Mouse (Mus musculus): ENCODE results near the gene Was. TPM values are rescaled to one million over a fixed set of nuclear protein-coding genes. Genes with fewer than 3 reads are reported as not detected.

The Was gene
- polyA plus RNA-seq, 1 experiment from 2014 or later = 2.9 TPM

DNA sequence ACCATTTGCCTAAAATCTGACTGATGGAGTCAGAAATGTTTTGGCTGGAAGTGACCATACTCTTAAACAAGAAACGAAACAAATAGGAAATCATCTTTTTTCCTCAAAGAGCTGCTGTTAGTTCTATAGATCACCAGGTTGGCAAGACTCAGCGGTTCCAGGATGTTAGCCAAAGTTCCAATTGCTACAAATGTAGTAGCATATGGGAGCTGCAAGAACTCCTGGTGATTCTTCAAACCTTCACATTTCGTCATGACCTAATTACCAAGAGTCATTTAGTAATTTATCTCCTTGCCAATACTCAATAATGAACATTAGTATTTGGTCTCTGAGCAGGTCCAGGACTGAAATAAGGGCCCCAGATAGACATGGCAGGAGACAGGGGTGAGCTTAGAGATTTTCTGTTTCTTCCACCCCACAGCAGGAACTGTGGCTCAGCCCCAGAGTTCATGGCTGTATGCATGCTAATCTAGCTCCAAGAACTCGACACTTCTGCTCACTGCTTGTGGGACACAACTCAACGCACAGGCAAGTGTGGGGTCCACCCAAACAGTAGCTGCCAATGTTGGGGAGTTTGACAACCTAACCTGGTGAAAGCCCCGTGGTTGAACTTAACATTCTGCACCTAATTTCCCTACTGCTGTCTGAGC, 33.6 kb upstream of the Was start:
- no peak for DNase-seq
- Histone ChIP-seq H3K27me3 (ENCODE audit: insufficient read depth, low read length) (no peaks in the 10 kb centered on the region), H3K36me3 (replicated peaks; ENCODE audit: insufficient read depth, low read length) (peaks cover 3% of the 10 kb centered on the region), H3K9ac (replicated peaks) (no peak overlapping the region), H3K4me2 (ENCODE audit: low read depth, low read length) (no peak overlapping the region), H3K4me1 (ENCODE audit: insufficient read depth) (no peaks in the 10 kb centered on the region), H3K9me3 (ENCODE audit: low read length) (no peaks in the 10 kb centered on the region), H3K4me3 (ENCODE audit: low read depth, low read length) (no peak overlapping the region), H3K27ac (ENCODE audit: low read depth) (no peak overlapping the region)
- TF ChIP-seq EP300 (IDR thresholded peaks at IDR 0.05; ENCODE audit: low read depth) = no peak
- no peak for TF ChIP-seq CTCF (IDR thresholded peaks at IDR 0.05; ENCODE audit: low read depth)
- no peak for ATAC-seq
- 76% methylated on average over 6 of the region's 6 CpGs for WGBS (ENCODE audit: insufficient replicate concordance)

DNA sequence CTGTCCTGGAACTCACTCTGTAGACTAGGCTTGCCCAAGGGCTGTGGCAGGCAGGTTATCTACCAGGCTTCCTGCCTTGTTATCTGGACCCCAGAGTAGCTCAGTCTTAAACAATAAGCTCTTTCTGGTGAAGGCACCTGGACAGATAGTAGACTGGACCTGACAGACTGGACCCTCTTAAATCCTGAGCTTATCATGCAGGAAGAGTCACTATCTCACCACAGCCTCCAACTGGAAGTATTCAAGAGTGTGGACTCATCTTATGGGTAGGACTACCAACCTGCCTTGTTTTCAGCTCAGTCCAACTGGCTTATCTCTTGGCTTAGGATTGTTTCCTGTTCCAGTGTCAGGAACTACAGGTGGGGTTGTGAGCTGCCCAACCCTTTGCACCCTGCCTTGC, 27.0 kb upstream of the Was start:
- ATAC-seq = no peak
- Histone ChIP-seq H3K27ac (ENCODE audit: low read depth) (no peak overlapping the region), H3K27me3 (ENCODE audit: insufficient read depth, low read length) (no peaks in the 10 kb centered on the region), H3K9ac (replicated peaks) (no peak overlapping the region), H3K9me3 (ENCODE audit: low read length) (no peaks in the 10 kb centered on the region), H3K4me2 (ENCODE audit: low read depth, low read length) (no peak overlapping the region), H3K36me3 (replicated peaks; ENCODE audit: insufficient read depth, low read length) (no peaks in the 10 kb centered on the region), H3K4me1 (ENCODE audit: insufficient read depth) (no peaks in the 10 kb centered on the region), H3K4me3 (ENCODE audit: low read depth, low read length) (no peak overlapping the region)
- no peak for TF ChIP-seq CTCF (IDR thresholded peaks at IDR 0.05; ENCODE audit: low read depth)
- no peak for DNase-seq

DNA sequence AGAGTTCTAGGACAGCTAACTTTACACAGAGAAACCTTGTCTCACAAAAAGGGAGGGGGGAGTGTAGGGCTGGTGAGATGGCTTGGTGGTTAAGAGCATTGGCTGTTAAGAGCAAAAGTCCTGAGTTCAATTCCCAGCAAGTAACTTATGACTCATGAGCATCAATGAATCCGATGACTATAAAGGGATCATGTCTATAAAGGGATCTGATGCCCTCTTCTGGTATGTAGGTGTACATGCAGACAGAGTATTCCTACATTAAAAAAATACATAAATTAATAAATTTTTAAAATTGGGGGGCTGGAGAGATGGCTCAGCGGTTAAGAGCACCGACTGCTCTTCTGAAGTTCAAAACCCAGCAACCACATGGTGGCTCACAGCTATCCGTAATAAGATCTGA, 25.0 kb upstream of the Was start:
- ATAC-seq (no peak), DNase-seq (no peak)
- Histone ChIP-seq H3K36me3 (replicated peaks; ENCODE audit: insufficient read depth, low read length) (no peaks in the 10 kb centered on the region), H3K4me3 (ENCODE audit: low read depth, low read length) (no peak overlapping the region), H3K9me3 (ENCODE audit: low read length) (no peaks in the 10 kb centered on the region), H3K27ac (ENCODE audit: low read depth) (no peak overlapping the region), H3K9ac (replicated peaks) (no peak overlapping the region), H3K4me1 (ENCODE audit: insufficient read depth) (no peaks in the 10 kb centered on the region), H3K27me3 (ENCODE audit: insufficient read depth, low read length) (no peaks in the 10 kb centered on the region), H3K4me2 (ENCODE audit: low read depth, low read length) (no peak overlapping the region)
- 57% methylated on average over 4 of the region's 4 CpGs for WGBS (ENCODE audit: insufficient replicate concordance)
- TF ChIP-seq EP300 (IDR thresholded peaks at IDR 0.05; ENCODE audit: low read depth) = no peak
- peak; percentile 48 for TF ChIP-seq CTCF (IDR thresholded peaks at IDR 0.05; ENCODE audit: low read depth)

DNA sequence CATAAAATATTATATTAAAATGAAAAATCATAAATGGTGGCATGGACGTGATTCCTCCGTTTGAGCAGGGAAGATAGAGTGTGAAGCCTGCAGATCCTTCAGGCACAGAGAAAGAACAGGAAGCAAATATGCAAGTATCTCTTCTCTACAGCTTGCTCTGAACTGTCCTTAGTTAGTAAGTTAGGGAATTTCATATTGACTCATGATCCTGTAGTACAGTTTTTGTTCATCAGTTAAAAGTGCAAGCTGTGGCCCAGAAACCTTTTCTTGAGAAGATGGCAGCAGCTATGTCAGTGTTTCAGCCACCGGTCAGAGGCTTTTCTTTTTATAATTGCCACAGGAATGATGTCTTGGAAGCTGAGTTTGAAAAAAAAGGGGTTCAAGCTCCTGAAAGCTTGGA, 14.7 kb upstream of the Was start:
- Histone ChIP-seq H3K9me3 (ENCODE audit: low read length) (no peaks in the 10 kb centered on the region), H3K4me3 (ENCODE audit: low read depth, low read length) (no peak overlapping the region), H3K4me1 (ENCODE audit: insufficient read depth) (no peaks in the 10 kb centered on the region), H3K27ac (ENCODE audit: low read depth) (no peak overlapping the region), H3K36me3 (replicated peaks; ENCODE audit: insufficient read depth, low read length) (no peaks in the 10 kb centered on the region), H3K4me2 (ENCODE audit: low read depth, low read length) (no peak overlapping the region), H3K27me3 (ENCODE audit: insufficient read depth, low read length) (no peaks in the 10 kb centered on the region), H3K9ac (replicated peaks) (no peak overlapping the region)
- ATAC-seq (no peak), DNase-seq (no peak)
- 86% methylated on average over 3 of the region's 3 CpGs for WGBS (ENCODE audit: insufficient replicate concordance)
- no peak for TF ChIP-seq EP300 (IDR thresholded peaks at IDR 0.05; ENCODE audit: low read depth)
- no peak for TF ChIP-seq CTCF (IDR thresholded peaks at IDR 0.05; ENCODE audit: low read depth)

GRCm38 (mm10) chrX:8102213-8102668, 11.9 kb upstream of the Was start:
- DNase-seq = peak; percentile 24
- Histone ChIP-seq H3K4me3 (ENCODE audit: low read depth, low read length) (no peak overlapping the region), H3K9ac (replicated peaks) (no peak overlapping the region), H3K27me3 (ENCODE audit: insufficient read depth, low read length) (no peaks in the 10 kb centered on the region), H3K27ac (ENCODE audit: low read depth) (0 out of 2 replicates have a peak overlapping the region, but pooled peaks have one; percentile 39), H3K36me3 (replicated peaks; ENCODE audit: insufficient read depth, low read length) (no peaks in the 10 kb centered on the region), H3K4me1 (ENCODE audit: insufficient read depth) (no peaks in the 10 kb centered on the region), H3K4me2 (ENCODE audit: low read depth, low read length) (peak overlapping the region; percentile 35; the same call in 1 of the 2 replicates), H3K9me3 (ENCODE audit: low read length) (no peaks in the 10 kb centered on the region)
- ATAC-seq = peak; percentile 93
- WGBS (ENCODE audit: insufficient replicate concordance) = 38% methylated on average over 7 of the region's 7 CpGs
- peak; percentile 96 for TF ChIP-seq EP300 (IDR thresholded peaks at IDR 0.05; ENCODE audit: low read depth)
- TF ChIP-seq CTCF (IDR thresholded peaks at IDR 0.05; ENCODE audit: low read depth) = no peak

DNA sequence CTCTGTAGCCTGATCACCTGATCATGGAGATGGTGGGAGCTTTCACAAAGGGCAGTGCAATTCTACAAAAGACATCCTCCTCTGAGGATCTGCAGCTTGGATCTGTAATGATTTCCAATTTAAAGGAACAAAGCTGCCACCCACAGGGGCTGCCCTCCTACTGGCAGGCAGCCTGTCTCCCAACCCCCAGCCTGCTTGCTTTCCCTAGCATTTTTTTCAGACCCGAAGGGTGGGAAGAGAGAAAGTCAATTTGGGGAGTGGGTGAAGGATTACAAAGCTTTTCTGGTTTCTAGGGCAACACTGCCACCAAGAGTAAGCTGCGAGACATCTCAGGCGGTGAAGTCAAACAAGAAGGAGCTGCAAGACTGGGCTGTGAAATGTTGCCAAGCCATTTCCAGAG, 10.7 kb upstream of the Was start:
- H3K4me1 ChIP-seq (ENCODE audit: insufficient read depth) = no peaks in the 10 kb centered on the region
- H3K4me3 ChIP-seq (ENCODE audit: low read depth, low read length) = no peak overlapping the region
- H3K4me2 ChIP-seq (ENCODE audit: low read depth, low read length) = no peak overlapping the region
- H3K9me3 ChIP-seq (ENCODE audit: low read length) = no peaks in the 10 kb centered on the region
- no peaks in the 10 kb centered on the region for H3K36me3 ChIP-seq (replicated peaks; ENCODE audit: insufficient read depth, low read length)
- no peak overlapping the region for H3K9ac ChIP-seq (replicated peaks)
- DNase-seq (no peak), ATAC-seq (no peak)
- H3K27ac ChIP-seq (ENCODE audit: low read depth) = no peak overlapping the region
- TF ChIP-seq EP300 (IDR thresholded peaks at IDR 0.05; ENCODE audit: low read depth) (no peak), CTCF (IDR thresholded peaks at IDR 0.05; ENCODE audit: low read depth) (peak; percentile 30; the same call in 1 of the 2 replicates)
- 48% methylated on average over 3 of the region's 3 CpGs for WGBS (ENCODE audit: insufficient replicate concordance)
- H3K27me3 ChIP-seq (ENCODE audit: insufficient read depth, low read length) = no peaks in the 10 kb centered on the region
